Mouse (Mus musculus) heart, adult 8-10 months (tissue): ENCODE measurements at regions not wholly inside any gene's neighbourhood (a gene's known extent, or its start where the extent isn't known, plus 50 kb on each side); places are given as distances from the start of the nearest gene placed in this dataset.
A peak's percentile ranks its signal among the peaks of the same experiment; 100 is the strongest.

Source experiments
- DNase-seq: peaks from one replicate; pipeline ENCODE4 v3.0.0; 2022; ENCODE audit warnings: low spot score

GRCm38 (mm10) chr5:12925466-12925865 is 199.7 kb upstream of the Sema3a start:
- no peak for DNase-seq

- DNase-seq: no peak
Observed at GRCm38 (mm10) chr5:12926289-12926688, 198.9 kb upstream of the Sema3a start.

- DNase-seq: no peak
Observed at GRCm38 (mm10) chr5:12927247-12927646, 198.0 kb upstream of the Sema3a start.

GRCm38 (mm10) chr5:12937052-12937451 is 188.2 kb upstream of the Sema3a start:
- DNase-seq: no peak

- no peak for DNase-seq
Observed at GRCm38 (mm10) chr5:12938162-12938852, 186.9 kb upstream of the Sema3a start.

- peak; percentile 34 for DNase-seq
Observed at GRCm38 (mm10) chr5:12944554-12944953, 180.7 kb upstream of the Sema3a start.

- no peak for DNase-seq
Observed at GRCm38 (mm10) chr5:12948472-12948871, 176.7 kb upstream of the Sema3a start.

- DNase-seq: no peak
Observed at GRCm38 (mm10) chr5:12970987-12971386, 154.2 kb upstream of the Sema3a start.

GRCm38 (mm10) chr5:12973701-12974100 is 151.5 kb upstream of the Sema3a start:
- DNase-seq: no peak

GRCm38 (mm10) chr5:12976015-12976742 is 149.0 kb upstream of the Sema3a start:
- DNase-seq: no peak

GRCm38 (mm10) chr5:12977875-12978274 is 147.3 kb upstream of the Sema3a start:
- no peak for DNase-seq

- no peak for DNase-seq
Observed at GRCm38 (mm10) chr5:12993826-12994225, 131.4 kb upstream of the Sema3a start.

GRCm38 (mm10) chr5:12997440-12997839 is 127.8 kb upstream of the Sema3a start:
- no peak for DNase-seq

- no peak for DNase-seq
Observed at GRCm38 (mm10) chr5:13007132-13007531, 118.1 kb upstream of the Sema3a start.

- DNase-seq: no peak
Observed at GRCm38 (mm10) chr5:13022270-13022669, 102.9 kb upstream of the Sema3a start.

GRCm38 (mm10) chr5:13033332-13033731 is 91.9 kb upstream of the Sema3a start:
- DNase-seq: no peak

- no peak for DNase-seq
Observed at GRCm38 (mm10) chr5:13036127-13036526, 89.1 kb upstream of the Sema3a start.

- no peak for DNase-seq
Observed at GRCm38 (mm10) chr5:13058883-13059423, 66.3 kb upstream of the Sema3a start.

GRCm38 (mm10) chr5:13066942-13067341 is 58.3 kb upstream of the Sema3a start:
- no peak for DNase-seq
